Mouse (Mus musculus) megakaryocyte, embryonic 14.5 days (primary cell): ENCODE measurements around the gene Rrp1b. TPM values are rescaled to one million over a fixed set of nuclear protein-coding genes. Genes with fewer than 3 reads are reported as not detected.
A peak's percentile ranks its signal among the peaks of the same experiment; 100 is the strongest.
"Not testable (repeated sequence)": the region's sequence is repeated elsewhere in the genome, so short reads cannot be mapped to it uniquely, and the experiment has no call there.

Experiments used
- H3K27me3 ChIP-seq: replicated peaks from 2 replicates; pipeline ENCODE3; 2012; ENCODE audit warnings: inconsistent platforms
- H3K36me3 ChIP-seq: replicated peaks from 2 replicates; pipeline ENCODE3; 2012; ENCODE audit warnings: low read length, inconsistent platforms, mixed read lengths
- H3K4me1 ChIP-seq: 2 replicates; pipeline ENCODE4 v1.6.1; 2012; ENCODE audit warnings: inconsistent platforms
- H3K4me3 ChIP-seq: replicated peaks from 2 replicates; pipeline ENCODE3; 2012; ENCODE audit warnings: moderate library complexity, mild to moderate bottlenecking, inconsistent platforms
- H3K9me3 ChIP-seq: 2 replicates; pipeline ENCODE4 v1.6.1; 2012; ENCODE audit warnings: inconsistent platforms
- FLI1 ChIP-seq: IDR thresholded peaks from 2 replicates; pipeline ENCODE4 v1.6.1; 2012; ENCODE audit warnings: low read length, inconsistent platforms, mixed read lengths
- GATA1 ChIP-seq: IDR thresholded peaks from 3 replicates; pipeline ENCODE4 v1.6.1; 2012; ENCODE audit warnings: mixed read lengths, low read length, inconsistent platforms, borderline replicate concordance
- polyA plus RNA-seq: library from polyadenylated mRNA; stranded (reverse); fragments of >175 nt; gene quantifications from 2 replicates; pipeline ENCODE4 v1.2.3, GENCODE M21; 2012; ENCODE audit warnings: low replicate concordance; ENCODE audit not compliant: insufficient read depth

The Rrp1b gene
- polyA plus RNA-seq, 1 experiment: 56.7 TPM

GRCm38 (mm10) chr17:32052237-32053080 lies 16.6 kb downstream of the Rrp1b start:
- Histone ChIP-seq H3K36me3 (peaks cover 99% of the 10 kb centered on the region), H3K4me1 (peaks cover 44% of the 10 kb centered on the region), H3K9me3 (no peaks in the 10 kb centered on the region), H3K4me3 (peak overlapping the region; percentile 71), H3K27me3 (no peaks in the 10 kb centered on the region)
- TF ChIP-seq GATA1 (no peak), FLI1 (no peak)

GRCm38 (mm10) chr17:32053677-32054076 lies 17.8 kb downstream of the Rrp1b start:
- no peak for TF ChIP-seq GATA1
- TF ChIP-seq FLI1: no peak
- Histone ChIP-seq H3K4me1 (peaks cover 44% of the 10 kb centered on the region), H3K36me3 (peaks cover 99% of the 10 kb centered on the region), H3K27me3 (no peaks in the 10 kb centered on the region), H3K9me3 (no peaks in the 10 kb centered on the region), H3K4me3 (peak overlapping the region; percentile 1)

- H3K4me3 ChIP-seq: no peak overlapping the region
Measured at GRCm38 (mm10) chr17:32057843-32058242, 21.9 kb downstream of the Rrp1b start.

GRCm38 (mm10) chr17:32059084-32059483 lies 23.2 kb downstream of the Rrp1b start:
- TF ChIP-seq FLI1 (no peak), GATA1 (no peak)
- Histone ChIP-seq H3K36me3 (peaks cover 90% of the 10 kb centered on the region), H3K9me3 (no peaks in the 10 kb centered on the region), H3K27me3 (no peaks in the 10 kb centered on the region), H3K4me1 (peaks cover 14% of the 10 kb centered on the region), H3K4me3 (no peak overlapping the region)

More at GRCm38 (mm10) chr17:32057843-32058242, 21.9 kb downstream of the Rrp1b start:
- Histone ChIP-seq H3K4me1 (peaks cover 21% of the 10 kb centered on the region), H3K9me3 (no peaks in the 10 kb centered on the region), H3K36me3 (peaks cover 98% of the 10 kb centered on the region), H3K27me3 (no peaks in the 10 kb centered on the region)
- TF ChIP-seq FLI1 (no peak), GATA1 (no peak)

- Histone ChIP-seq H3K4me3 (no peak overlapping the region), H3K4me1 (peaks cover 13% of the 10 kb centered on the region), H3K27me3 (no peaks in the 10 kb centered on the region), H3K9me3 (no peaks in the 10 kb centered on the region), H3K36me3 (peaks cover 69% of the 10 kb centered on the region)
- no peak for TF ChIP-seq FLI1
- TF ChIP-seq GATA1: no peak
Measured at GRCm38 (mm10) chr17:32061219-32061618, 25.3 kb downstream of the Rrp1b start.

- no peaks in the 10 kb centered on the region for H3K9me3 ChIP-seq
Measured at GRCm38 (mm10) chr17:32063654-32064053, 27.8 kb downstream of the Rrp1b start.

GRCm38 (mm10) chr17:32064762-32065161 lies 28.9 kb downstream of the Rrp1b start:
- H3K27me3 ChIP-seq, H3K4me3 ChIP-seq, H3K9me3 ChIP-seq: not testable (repeated sequence)
- Histone ChIP-seq H3K36me3 (peaks cover 33% of the 10 kb centered on the region), H3K4me1 (peaks cover 22% of the 10 kb centered on the region)

More at GRCm38 (mm10) chr17:32063654-32064053, 27.8 kb downstream of the Rrp1b start:
- Histone ChIP-seq H3K27me3 (no peaks in the 10 kb centered on the region), H3K36me3 (peaks cover 44% of the 10 kb centered on the region), H3K4me3 (no peak overlapping the region), H3K4me1 (peaks cover 16% of the 10 kb centered on the region)
- TF ChIP-seq GATA1 (no peak), FLI1 (no peak)

GRCm38 (mm10) chr17:32067541-32067940 lies 31.6 kb downstream of the Rrp1b start:
- H3K4me1 ChIP-seq: peaks cover 27% of the 10 kb centered on the region
- peaks cover 3% of the 10 kb centered on the region for H3K27me3 ChIP-seq
- TF ChIP-seq FLI1: no peak
- TF ChIP-seq GATA1: no peak
- H3K36me3 ChIP-seq: peaks cover 9% of the 10 kb centered on the region
- H3K4me3 ChIP-seq: no peak overlapping the region
- peaks cover 16% of the 10 kb centered on the region for H3K9me3 ChIP-seq

GRCm38 (mm10) chr17:32068381-32068780 lies 32.5 kb downstream of the Rrp1b start:
- H3K4me3 ChIP-seq: no peak overlapping the region
- TF ChIP-seq FLI1 (no peak), GATA1 (no peak)
- peaks cover 3% of the 10 kb centered on the region for H3K36me3 ChIP-seq
- H3K27me3 ChIP-seq: peaks cover 3% of the 10 kb centered on the region
- H3K9me3 ChIP-seq: peaks cover 16% of the 10 kb centered on the region
- peaks cover 32% of the 10 kb centered on the region for H3K4me1 ChIP-seq

GRCm38 (mm10) chr17:32068810-32069209 lies 32.9 kb downstream of the Rrp1b start:
- Histone ChIP-seq H3K27me3 (peaks cover 3% of the 10 kb centered on the region), H3K9me3 (peaks cover 16% of the 10 kb centered on the region), H3K4me3 (no peak overlapping the region), H3K36me3 (peaks cover 3% of the 10 kb centered on the region), H3K4me1 (peaks cover 33% of the 10 kb centered on the region)
- TF ChIP-seq FLI1 (no peak), GATA1 (no peak)
